Mouse (Mus musculus) adrenal gland, adult 2 months (tissue): ENCODE measurements around the gene Gm49388. TPM values are rescaled to one million over a fixed set of nuclear protein-coding genes. Genes with fewer than 3 reads are reported as not detected.

ENCODE experiments used
- DNase-seq: peaks from one replicate; pipeline ENCODE4 v3.0.0; 2021
- long read RNA-seq: library from polyadenylated mRNA; stranded (forward); transcript quantifications from one replicate; pipeline ENCODE4 v2.0.0, GENCODE M21; 2021
- polyA plus RNA-seq: library from polyadenylated mRNA; depleted of rRNA; stranded (reverse); fragments of >200 nt; gene quantifications from 2 replicates; pipeline ENCODE4 v1.2.3, GENCODE M21; 2012; rRNA removed
- total RNA-seq, 2 experiments: library from RNA; stranded (reverse); gene quantifications; 2 replicates each; pipeline ENCODE4 v1.2.3; 2021

Gm49388 gene
- total RNA-seq (1 to 10 TPM; 2.2 to 4.6 TPM), polyA plus RNA-seq (not detected in 2 replicates)
- long read RNA-seq, partial matches to known transcripts, result 0 of 2 reads
- long read RNA-seq, other reads (novel, unspliced or antisense), result 2 of 2 reads

- no peak for DNase-seq
Observed at GRCm38 (mm10) chr7:127785308-127785707, at the start of gene Gm49388. Gene Gm49388 (plus strand): TSS chr7:127785608.

DNA sequence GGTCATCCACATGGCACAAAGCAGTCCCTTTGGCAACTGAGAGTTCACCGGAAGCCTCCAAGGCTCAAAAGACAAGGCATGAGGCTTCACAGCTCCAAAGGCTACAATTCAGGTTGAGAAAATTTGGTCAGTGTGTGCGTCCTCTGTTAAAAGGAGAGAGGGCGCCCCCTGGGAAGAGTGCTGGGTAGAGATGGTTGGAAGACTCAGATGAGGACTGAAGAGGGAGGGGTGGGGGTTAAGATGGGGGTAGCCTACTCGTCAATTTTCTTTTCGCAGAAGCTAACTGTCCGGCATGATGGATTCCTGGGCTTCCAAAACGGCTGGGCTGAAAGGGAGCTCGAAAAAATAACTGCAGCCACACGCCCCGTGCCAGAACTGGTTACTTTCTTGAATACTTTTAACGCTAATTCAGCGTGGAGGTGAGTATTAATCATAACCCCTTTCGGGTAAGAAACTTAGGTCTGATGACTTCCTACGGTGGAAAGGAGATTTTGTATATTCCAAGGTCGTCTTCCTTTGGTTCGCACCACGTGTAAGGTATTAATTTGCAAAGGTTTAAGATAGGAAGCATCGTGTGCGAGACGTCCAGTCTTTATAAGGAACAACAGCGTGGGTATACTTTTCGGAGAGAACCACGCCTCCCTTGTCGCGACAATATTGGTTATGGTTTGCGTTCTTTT lies 40.9 kb upstream of the Gm49388 start, which contains the start of gene Fbxl19:
Gene Fbxl19 (plus strand): TSS at position 178 of the 680 bp plus-strand sequence.
- DNase-seq, result peak; percentile 85

- DNase-seq, result peak; percentile 95
Observed at GRCm38 (mm10) chr7:127745251-127745651, 40.2 kb upstream of the Gm49388 start.

- DNase-seq, result peak; percentile 97
Observed at GRCm38 (mm10) chr7:127745652-127746493, 39.5 kb upstream of the Gm49388 start.

GRCm38 (mm10) chr7:127746494-127747491 lies 38.6 kb upstream of the Gm49388 start:
- DNase-seq, result peak; percentile 44

GRCm38 (mm10) chr7:127747559-127748234 lies 37.7 kb upstream of the Gm49388 start:
- DNase-seq, result no peak

- DNase-seq, result no peak
Observed at GRCm38 (mm10) chr7:127748235-127748560, 37.2 kb upstream of the Gm49388 start.

- no peak for DNase-seq
Observed at GRCm38 (mm10) chr7:127750131-127751127, 35.0 kb upstream of the Gm49388 start.

DNA sequence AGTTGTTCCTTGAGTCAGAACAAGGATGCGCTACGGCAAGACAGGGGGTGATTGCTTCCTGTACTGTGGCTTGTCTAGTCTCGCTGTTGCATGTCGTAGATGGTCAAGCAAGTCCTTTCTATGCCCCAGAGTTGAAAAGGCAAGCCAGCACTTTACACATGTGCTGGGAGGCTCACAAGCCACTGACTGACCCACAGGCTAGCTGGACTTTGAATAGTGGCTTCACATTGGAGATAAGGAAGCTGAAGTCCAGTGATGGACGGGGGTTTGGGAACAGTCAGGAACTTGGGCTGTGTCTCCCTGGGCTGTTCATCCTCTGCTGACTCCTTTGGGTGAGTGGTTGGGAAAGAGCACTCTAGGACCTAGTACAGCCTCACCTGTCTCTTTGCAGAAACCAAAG lies 33.8 kb upstream of the Gm49388 start:
- DNase-seq, result no peak

- no peak for DNase-seq
Observed at GRCm38 (mm10) chr7:127752069-127752468, 33.3 kb upstream of the Gm49388 start.

GRCm38 (mm10) chr7:127753158-127753557 lies 32.2 kb upstream of the Gm49388 start:
- DNase-seq, result no peak

- DNase-seq, result no peak
Observed at GRCm38 (mm10) chr7:127753741-127754140, 31.7 kb upstream of the Gm49388 start.

DNA sequence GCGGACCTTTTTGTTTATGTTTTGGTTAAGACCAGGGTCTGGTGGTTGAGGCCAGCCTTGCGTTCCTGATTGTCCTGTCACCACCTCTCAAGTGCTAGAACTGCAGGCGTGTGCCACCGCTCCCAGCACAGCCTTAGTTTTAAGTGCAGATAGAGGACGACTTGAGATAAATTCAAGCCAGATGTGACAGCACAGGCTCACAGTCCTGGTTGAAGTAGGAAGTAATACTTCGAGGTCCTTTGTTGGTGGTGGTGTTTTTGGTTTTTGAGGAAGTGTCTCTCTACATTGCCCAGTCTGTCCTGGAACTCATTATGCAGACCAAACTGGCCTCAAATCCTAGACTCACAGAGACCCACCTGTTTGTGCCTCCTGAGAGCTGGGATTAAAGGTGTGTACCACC lies 25.7 kb upstream of the Gm49388 start:
- DNase-seq, result no peak

GRCm38 (mm10) chr7:127760478-127760877 lies 24.9 kb upstream of the Gm49388 start:
- no peak for DNase-seq

DNA sequence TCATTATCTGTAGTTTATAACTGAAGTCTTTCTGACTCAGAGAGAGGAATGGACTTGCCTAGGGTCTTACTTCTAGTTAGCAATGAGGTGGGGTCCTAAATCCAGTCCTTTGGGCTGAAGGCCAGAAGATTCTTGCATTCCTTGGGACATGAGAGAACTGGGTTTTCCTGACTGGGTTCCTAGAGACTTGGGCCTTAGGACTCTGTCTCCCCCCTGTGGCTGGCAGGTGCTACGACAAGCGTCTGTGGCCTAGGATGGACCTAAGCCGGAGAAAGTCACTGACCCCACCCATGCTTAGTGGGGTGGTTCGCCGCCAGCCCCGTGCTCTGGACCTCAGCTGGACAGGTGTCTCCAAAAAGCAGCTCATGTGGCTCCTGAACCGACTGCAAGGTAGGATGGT lies 24.4 kb upstream of the Gm49388 start:
- peak; percentile 69 for DNase-seq

DNA sequence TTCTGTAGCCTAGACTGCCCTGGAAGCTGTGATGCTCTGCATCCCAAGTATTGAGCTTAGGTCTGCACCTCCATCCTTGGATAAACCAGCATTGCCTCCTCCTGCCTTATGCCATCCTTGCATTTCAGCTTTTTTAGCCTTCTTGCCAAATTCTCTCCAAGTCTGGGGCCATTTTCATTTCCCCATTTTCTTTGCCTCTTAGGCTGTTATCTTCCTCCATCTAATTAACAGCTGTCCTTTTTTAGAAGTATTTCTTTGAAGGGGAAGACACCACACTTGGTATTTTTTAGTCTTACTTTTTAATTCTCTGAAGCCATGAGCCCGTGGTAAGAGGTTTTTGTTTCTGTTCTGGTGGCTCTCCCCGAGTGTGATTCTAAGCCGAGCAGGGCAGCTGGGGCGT lies 21.8 kb upstream of the Gm49388 start:
- no peak for DNase-seq

DNA sequence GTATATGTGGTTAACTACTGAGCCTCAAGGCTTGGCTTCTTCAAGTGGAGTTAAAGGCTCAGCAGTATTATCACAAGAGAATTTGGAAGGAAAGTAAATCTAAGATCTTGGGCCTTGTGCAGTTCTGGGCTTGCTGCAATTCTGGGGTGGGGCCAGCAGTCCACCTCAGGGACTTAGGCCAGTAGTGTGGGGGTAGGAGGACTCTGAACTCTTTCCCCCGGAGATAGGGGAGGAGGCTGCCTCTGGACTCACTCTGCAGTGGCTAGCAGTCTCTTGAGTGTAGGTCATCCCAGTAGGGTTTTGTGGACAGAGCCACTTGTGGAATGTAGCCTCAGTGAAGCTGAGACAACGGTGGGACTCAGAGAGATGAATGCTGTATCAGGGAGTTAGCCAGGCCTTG lies 19.7 kb upstream of the Gm49388 start:
- no peak for DNase-seq

GRCm38 (mm10) chr7:127766851-127767609 lies 18.4 kb upstream of the Gm49388 start:
- no peak for DNase-seq

DNA sequence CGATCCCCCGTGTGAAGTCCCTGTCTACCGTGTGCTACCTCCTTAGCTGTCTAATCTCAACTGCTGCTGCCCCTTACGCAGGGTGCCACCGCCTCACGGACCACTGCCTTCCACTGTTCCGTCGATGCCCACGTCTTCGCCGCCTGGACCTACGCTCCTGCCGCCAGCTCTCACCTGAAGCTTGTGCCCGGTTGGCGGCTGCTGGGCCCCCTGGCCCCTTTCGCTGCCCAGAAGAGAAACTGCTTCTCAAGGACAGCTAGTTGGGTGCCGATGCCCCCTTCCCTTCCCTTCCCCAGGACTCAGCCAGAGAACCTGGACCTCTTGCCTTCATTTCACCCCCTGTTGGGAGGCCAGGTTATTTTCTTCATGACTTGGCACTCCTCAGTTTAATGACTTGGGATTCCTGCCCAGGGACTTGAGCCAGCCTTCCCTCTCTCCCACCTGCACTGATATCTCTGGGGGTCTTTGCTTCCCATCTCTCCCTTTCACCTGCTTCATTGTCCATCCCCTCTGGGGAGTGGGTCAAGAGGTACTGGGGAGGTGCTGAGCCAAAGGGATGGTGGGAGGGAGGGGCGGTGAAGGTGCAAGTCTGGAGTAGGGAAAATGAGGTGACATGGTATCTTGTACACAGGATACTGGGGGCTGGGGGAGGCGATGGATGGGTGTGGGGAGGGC lies 17.6 kb upstream of the Gm49388 start:
- no peak for DNase-seq
